8 mouse cellular contexts compared by ENCODE assay signal in genomic region chr8:117470342-117470781, GRCm38 (mm10). TPM values are rescaled to one million over a fixed set of nuclear protein-coding genes. Genes with fewer than 3 reads are reported as not detected.
A peak's percentile ranks its signal among the peaks of the same experiment; 100 is the strongest.
DNase-seq lines count a peak whose midpoint lies in the region; ATAC-seq lines count a peak whose summit lies in the region.

No protein-coding gene starts in this region.

- peak overlapping the region; percentile 68 for H3K9ac ChIP-seq in hindbrain, embryonic 13.5 days
- peak overlapping the region; percentile 50 for H3K9ac ChIP-seq in lung, embryonic 16.5 days (ENCODE audit: low read length)

- H3K36me3 ChIP-seq in hindbrain, embryonic 13.5 days, result no peaks in the 10 kb centered on the region
- H3K36me3 ChIP-seq in lung, embryonic 16.5 days (ENCODE audit: control insufficient read depth, insufficient read depth, low read length), result no peaks in the 10 kb centered on the region

- DNase-seq in Muller cell, postnatal 12 days (ENCODE audit: inconsistent ontology term), result peak; percentile 51
- DNase-seq in cerebellum, adult 9-11 months, result peak; percentile 43
- DNase-seq in frontal cortex, postnatal 10 days (ENCODE audit: low spot score in 2 of 2), result peak; percentile 87 to 89
- DNase-seq in layer of hippocampus, adult 9-11 months, result peak; percentile 90
- peak; percentile 67 for DNase-seq in ovary, adult 18-20 months (ENCODE audit: low spot score)
- peak; percentile 72 for DNase-seq in thymus, postnatal 4 days

- H3K27ac ChIP-seq in hindbrain, embryonic 13.5 days, result peak overlapping the region; percentile 96
- no peak overlapping the region for H3K27ac ChIP-seq in lung, embryonic 16.5 days (ENCODE audit: low read length)

- WGBS in hindbrain, embryonic 13.5 days, result 0% methylated on average over 8 of the region's 14 CpGs
- 0% methylated on average over 8 of the region's 14 CpGs for WGBS in lung, embryonic 16.5 days

- peaks cover 18% of the 10 kb centered on the region for H3K4me1 ChIP-seq in hindbrain, embryonic 13.5 days (replicated peaks)
- H3K4me1 ChIP-seq in lung, embryonic 16.5 days (replicated peaks; ENCODE audit: control insufficient read depth, insufficient read depth, low read length), result peaks cover 14% of the 10 kb centered on the region

- H3K4me3 ChIP-seq in hindbrain, embryonic 13.5 days, result peak overlapping the region; percentile 25
- peak overlapping the region; percentile 24 for H3K4me3 ChIP-seq in lung, embryonic 16.5 days (ENCODE audit: low read length)

- ATAC-seq in hindbrain, embryonic 13.5 days (ENCODE audit: low FRiP score), result peak; percentile 90
- peak; percentile 79 for ATAC-seq in lung, embryonic 16.5 days (ENCODE audit: low read depth)

- H3K27me3 ChIP-seq in hindbrain, embryonic 13.5 days, result no peaks in the 10 kb centered on the region
- H3K27me3 ChIP-seq in lung, embryonic 16.5 days (ENCODE audit: control insufficient read depth, insufficient read depth, low read depth, low read length), result no peaks in the 10 kb centered on the region

- peak overlapping the region; percentile 55 for H3K4me2 ChIP-seq in hindbrain, embryonic 13.5 days
- H3K4me2 ChIP-seq in lung, embryonic 16.5 days (ENCODE audit: low read depth, low read length), result peak overlapping the region; percentile 48

- no peaks in the 10 kb centered on the region for H3K9me3 ChIP-seq in hindbrain, embryonic 13.5 days
- no peaks in the 10 kb centered on the region for H3K9me3 ChIP-seq in lung, embryonic 16.5 days (ENCODE audit: control insufficient read depth, low read length)

RNA-seq across cellular contexts. Expression of gene Plcg2, which starts 27.7 kb away (rescaled TPM):
- 1.3 and 1.6 TPM in 2 replicates for polyA plus RNA-seq in hindbrain, embryonic 13.5 days (2015; fragmentation: Nextera tagmentation; extraction: Ambion mirVana)
- 4.3 and 5.0 TPM in 2 replicates for polyA plus RNA-seq in lung, embryonic 16.5 days (2015; fragmentation: Nextera tagmentation; extraction: Ambion mirVana)
